ENCODE assay signal across 1 mouse cellular context in genomic region chr16:11175489-11176207, GRCm38 (mm10).
A peak's percentile ranks its signal among the peaks of the same experiment; 100 is the strongest.
TF ChIP-seq lines count a peak whose summit lies in the region.

No protein-coding gene starts in this region.

TF ChIP-seq in CH12.LX, 34 proteins besides CTCF, POLR2A, EP300 and RAD21 (continued from another document):
- TF ChIP-seq SIN3A (IDR thresholded peaks at IDR 0.05; ENCODE audit: low read length) (peak; percentile 72; the same call in 1 of the 2 replicates), JUN (IDR thresholded peaks at IDR 0.05; ENCODE audit: insufficient read depth, low read depth, low read length) (no peak)
